Mouse (Mus musculus) kidney, postnatal 10 days (tissue): Measurements from ENCODE around the gene Mgrn1.

Experiments used
- DNase-seq: peaks from one replicate; pipeline ENCODE4 v3.0.0; 2021; ENCODE audit warnings: mixed read lengths

Gene Mgrn1

GRCm38 (mm10) chr16:4909745-4910144 lies 23.7 kb downstream of the Mgrn1 start:
- no peak for DNase-seq

GRCm38 (mm10) chr16:4910758-4911157 lies 24.7 kb downstream of the Mgrn1 start:
- DNase-seq = no peak

- DNase-seq = no peak
Observed at GRCm38 (mm10) chr16:4912074-4912648, 26.1 kb downstream of the Mgrn1 start.

- DNase-seq = no peak
Observed at GRCm38 (mm10) chr16:4912907-4913782, 27.1 kb downstream of the Mgrn1 start.

GRCm38 (mm10) chr16:4913783-4914735 lies 28.0 kb downstream of the Mgrn1 start:
- DNase-seq = peak; percentile 93

GRCm38 (mm10) chr16:4915931-4916330 lies 29.9 kb downstream of the Mgrn1 start:
- DNase-seq = no peak

- no peak for DNase-seq
Observed at GRCm38 (mm10) chr16:4916608-4917007, 30.6 kb downstream of the Mgrn1 start.

GRCm38 (mm10) chr16:4920556-4920955 lies 34.5 kb downstream of the Mgrn1 start:
- DNase-seq = no peak

GRCm38 (mm10) chr16:4922481-4922880 lies 36.4 kb downstream of the Mgrn1 start:
- no peak for DNase-seq

GRCm38 (mm10) chr16:4923996-4924395 lies 37.9 kb downstream of the Mgrn1 start:
- DNase-seq = no peak

GRCm38 (mm10) chr16:4927967-4928366 lies 41.9 kb downstream of the Mgrn1 start:
- DNase-seq = no peak

GRCm38 (mm10) chr16:4928474-4928873 lies 42.4 kb downstream of the Mgrn1 start:
- no peak for DNase-seq

GRCm38 (mm10) chr16:4932429-4932828 lies 46.4 kb downstream of the Mgrn1 start:
- DNase-seq = peak; percentile 87

GRCm38 (mm10) chr16:4935430-4935829 lies 49.4 kb downstream of the Mgrn1 start:
- no peak for DNase-seq

GRCm38 (mm10) chr16:4935931-4936703 lies 50.1 kb downstream of the Mgrn1 start:
- DNase-seq = no peak

GRCm38 (mm10) chr16:4937351-4938190 lies 51.5 kb downstream of the Mgrn1 start:
- DNase-seq = peak; percentile 50

GRCm38 (mm10) chr16:4938461-4938860 lies 52.4 kb downstream of the Mgrn1 start, which contains the start of gene Nudt16l1:
Nudt16l1 (plus strand) TSS chr16:4938761.
- DNase-seq = no peak

- peak; percentile 98 for DNase-seq
Observed at GRCm38 (mm10) chr16:4938989-4939388, 52.9 kb downstream of the Mgrn1 start.

GRCm38 (mm10) chr16:4939412-4939811 lies 53.4 kb downstream of the Mgrn1 start:
- DNase-seq = peak; percentile 67

GRCm38 (mm10) chr16:4940311-4940850 lies 54.3 kb downstream of the Mgrn1 start:
- no peak for DNase-seq

GRCm38 (mm10) chr16:4941016-4941415 lies 55.0 kb downstream of the Mgrn1 start:
- DNase-seq = no peak
